Mouse (Mus musculus) monocyte, adult 2 months (primary cell): ENCODE data around the gene Mcu.

Experiments used
- DNase-seq, 2 experiments: peaks; one replicate each; pipeline ENCODE4 v3.0.0; 2022; ENCODE audit warnings: low spot score in 2 of 2, low read depth in 1 of 2

Gene Mcu

GRCm38 (mm10) chr10:59538767-59539532, 77.5 kb downstream of the Mcu start:
- no peak for DNase-seq

DNA sequence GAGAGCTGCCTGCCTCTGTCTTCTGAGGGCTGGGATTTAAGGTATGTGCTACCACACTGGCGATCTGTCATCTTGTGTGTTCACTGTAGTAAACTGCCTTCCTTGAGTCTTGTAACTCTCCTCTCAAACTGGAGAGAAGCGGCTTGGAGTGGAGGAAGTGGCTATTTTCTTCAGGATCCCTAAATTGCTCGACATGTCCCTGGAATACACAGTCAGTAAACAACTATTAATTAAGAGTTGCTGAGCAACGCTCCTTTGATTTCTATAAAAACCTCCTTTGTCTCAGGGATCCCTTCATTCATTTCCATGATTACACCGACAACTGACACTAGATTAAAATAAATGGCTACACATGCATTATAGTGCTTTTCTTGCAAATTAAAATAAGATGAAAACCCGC, 78.4 kb downstream of the Mcu start:
- no peak for DNase-seq

DNA sequence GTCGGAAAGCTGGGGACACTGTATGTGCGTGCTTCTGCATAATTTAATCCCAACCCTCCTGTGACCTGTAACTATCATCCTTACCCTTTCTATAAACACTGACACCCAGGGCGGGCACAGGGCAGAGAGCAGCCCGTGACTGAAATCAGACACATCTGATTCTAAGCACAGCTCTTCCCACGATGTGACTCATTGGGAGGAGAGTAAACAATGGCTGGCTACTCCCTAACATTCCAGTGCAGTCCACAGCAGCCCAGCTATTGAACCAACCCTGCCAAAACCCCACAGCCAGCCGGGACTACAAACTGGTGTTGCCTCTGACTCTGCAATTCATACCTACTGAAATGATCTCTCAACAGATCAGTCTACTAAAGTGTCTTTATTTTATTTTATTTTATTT, 78.9 kb downstream of the Mcu start:
- no peak for DNase-seq

GRCm38 (mm10) chr10:59532256-59532655, 84.2 kb downstream of the Mcu start:
- DNase-seq: no peak

GRCm38 (mm10) chr10:59527819-59528218, 88.7 kb downstream of the Mcu start:
- DNase-seq: no peak

GRCm38 (mm10) chr10:59527311-59527710, 89.2 kb downstream of the Mcu start:
- DNase-seq: no peak

GRCm38 (mm10) chr10:59524675-59525074, 91.8 kb downstream of the Mcu start:
- no peak for DNase-seq

- DNase-seq: no peak
Measured at GRCm38 (mm10) chr10:59523826-59524331, 92.6 kb downstream of the Mcu start.

- DNase-seq: no peak
Measured at GRCm38 (mm10) chr10:59520701-59521100, 95.8 kb downstream of the Mcu start.

DNA sequence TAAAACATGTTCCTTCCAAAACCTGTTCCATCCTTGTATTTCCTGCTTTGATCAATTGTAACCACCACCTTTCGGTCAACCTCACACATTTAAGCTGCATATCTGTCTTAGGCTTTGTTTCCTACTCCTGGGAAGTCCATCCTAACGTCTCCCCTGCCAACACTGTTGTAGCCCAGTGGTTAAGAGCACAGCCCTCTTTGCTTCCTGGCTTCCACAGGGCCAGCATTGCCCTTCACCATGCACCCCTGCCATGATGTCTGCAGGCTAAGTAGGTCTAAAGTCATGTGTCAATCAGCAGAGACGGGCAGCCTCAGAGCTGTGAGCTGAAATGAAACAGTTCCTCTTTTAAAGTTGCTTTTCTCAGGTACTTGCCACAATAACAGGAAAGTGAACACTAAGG, 97.1 kb downstream of the Mcu start:
- no peak for DNase-seq

DNA sequence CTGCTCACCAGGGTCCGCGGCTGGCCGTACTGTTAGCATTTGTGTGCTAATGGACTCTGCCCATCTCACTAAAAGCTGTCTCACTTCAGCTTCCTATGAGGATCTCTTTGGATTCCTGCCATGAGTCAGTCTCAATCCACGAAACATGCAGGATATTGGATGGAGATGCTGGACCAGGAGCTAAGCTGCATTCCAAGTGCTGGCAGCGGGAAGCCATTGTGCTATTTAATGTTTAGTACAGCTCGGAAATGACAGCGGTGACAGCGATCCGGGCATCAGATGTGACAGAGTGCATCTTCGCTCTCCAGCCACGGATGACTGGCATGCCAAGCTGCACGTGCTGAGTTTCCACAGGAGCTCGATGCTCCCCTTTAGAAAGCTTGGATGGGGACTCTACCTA, 99.3 kb downstream of the Mcu start:
- no peak for DNase-seq

GRCm38 (mm10) chr10:59514739-59515464, 101.6 kb downstream of the Mcu start:
- DNase-seq: no peak

DNA sequence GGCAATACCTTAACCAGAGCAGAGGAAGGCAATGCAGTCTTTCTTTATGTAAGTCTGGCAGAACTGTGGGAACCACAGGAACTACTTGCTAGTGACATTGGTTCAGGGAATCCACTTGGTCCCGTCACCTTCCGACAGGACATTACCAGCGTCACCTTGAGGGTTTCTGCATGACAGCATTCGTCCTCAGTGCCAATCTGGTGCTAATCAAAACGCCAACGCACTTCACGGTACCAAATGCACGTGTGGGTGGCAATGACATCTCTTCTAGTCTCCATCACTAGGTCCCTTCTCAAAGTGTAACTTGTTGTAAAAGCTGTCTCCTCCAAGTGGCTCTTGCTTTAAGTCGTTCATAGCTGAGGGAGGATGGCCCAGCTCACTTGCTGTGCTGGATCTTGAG, 104.3 kb downstream of the Mcu start:
- no peak for DNase-seq

DNA sequence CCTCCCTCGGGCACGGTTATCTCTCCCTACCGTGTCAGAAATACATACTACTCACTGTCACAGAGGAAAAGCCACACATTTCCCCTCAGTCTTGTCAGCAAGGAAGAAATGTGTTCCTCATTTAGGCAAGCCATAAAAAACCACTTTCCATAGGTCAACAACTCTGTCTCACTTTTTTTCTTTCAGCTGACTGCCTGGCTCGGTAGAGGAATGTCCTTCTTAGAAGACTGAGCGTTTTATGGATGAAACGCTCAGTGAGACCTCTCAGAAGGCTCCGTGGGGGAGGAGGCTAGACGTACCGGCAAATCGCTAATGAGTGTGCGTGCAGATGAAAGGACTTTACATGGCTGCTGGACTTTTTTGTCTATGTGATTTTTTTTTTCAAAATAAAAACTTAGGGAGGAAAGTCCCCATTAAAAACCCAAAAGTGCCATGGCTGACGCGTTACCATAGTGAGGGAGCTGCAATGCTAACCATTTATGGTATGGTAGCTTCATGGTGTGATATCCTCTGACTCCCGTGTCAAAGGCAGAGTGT, 105.0 kb downstream of the Mcu start:
- DNase-seq: no peak

DNA sequence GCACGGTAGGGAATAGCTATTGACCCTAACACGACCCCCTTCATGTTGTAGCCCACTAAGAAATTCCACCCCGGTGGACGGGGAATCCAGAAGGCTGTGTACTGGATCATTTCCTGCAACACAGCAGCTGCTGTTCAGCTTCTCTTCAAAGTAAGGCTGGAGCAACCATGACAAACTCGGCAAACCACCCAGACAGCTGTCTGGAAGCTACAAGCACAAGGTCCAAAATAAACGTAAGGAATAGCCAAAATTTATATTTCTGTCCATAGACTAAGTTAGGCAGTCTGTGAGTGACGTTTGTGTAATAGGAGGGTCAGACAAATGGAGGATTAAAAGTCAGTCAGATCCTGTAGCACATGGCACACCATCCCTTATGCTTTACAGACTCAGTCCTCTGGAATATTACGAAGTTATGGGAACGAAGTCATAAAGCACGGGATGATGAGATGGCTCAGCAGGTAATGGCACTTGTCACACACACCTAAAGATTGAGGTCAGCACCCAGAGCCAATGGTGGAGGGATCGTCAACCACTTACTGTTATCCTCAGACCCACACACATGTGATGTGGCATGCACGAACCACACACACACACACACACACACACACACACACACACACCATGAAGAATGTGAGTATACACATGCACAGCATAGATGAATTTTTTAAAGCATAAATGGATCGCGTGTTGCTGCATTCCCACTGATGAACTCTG, 105.6 kb downstream of the Mcu start:
- no peak for DNase-seq

DNA sequence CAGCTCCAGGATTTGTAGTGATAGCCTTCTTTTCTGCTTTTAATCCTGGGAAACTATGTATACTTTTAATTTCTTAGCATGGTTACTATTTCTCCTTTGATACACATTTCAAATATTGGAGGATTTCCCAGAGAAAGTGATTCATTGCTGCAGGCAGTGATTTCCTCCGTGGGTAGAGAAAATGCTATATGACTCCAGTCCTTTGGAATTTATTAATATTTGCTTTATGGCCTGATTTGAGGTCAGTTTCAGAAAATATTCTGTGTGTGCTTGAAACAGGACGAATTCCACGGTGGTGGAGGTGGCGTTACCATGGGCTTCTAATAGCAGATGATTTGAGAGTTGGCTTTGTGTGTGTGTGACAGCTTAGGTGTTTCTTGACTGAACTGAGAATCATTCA, 107.3 kb downstream of the Mcu start:
- DNase-seq: no peak

DNA sequence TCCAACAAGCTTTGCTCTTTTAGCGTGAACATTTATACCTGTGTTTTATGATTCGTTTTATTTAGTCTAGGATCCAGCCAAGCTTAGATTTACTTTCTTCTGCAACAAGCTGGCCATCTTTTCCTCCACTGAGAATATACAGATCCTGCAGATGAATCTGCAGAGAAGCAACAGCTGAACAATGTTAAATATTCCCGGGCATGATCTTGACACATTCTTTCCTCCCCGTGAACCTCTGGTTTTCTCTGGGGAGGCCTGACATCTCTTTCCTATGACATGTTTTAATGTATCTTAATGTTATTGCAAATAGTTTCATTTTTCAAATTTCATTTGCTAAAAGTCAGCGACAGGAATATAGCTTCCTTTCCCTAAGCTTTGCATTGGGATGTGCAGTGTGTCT, 109.8 kb downstream of the Mcu start:
- no peak for DNase-seq

GRCm38 (mm10) chr10:59504291-59504690, 112.2 kb downstream of the Mcu start:
- DNase-seq: no peak

GRCm38 (mm10) chr10:59503433-59504210, 112.9 kb downstream of the Mcu start:
- no peak for DNase-seq

DNA sequence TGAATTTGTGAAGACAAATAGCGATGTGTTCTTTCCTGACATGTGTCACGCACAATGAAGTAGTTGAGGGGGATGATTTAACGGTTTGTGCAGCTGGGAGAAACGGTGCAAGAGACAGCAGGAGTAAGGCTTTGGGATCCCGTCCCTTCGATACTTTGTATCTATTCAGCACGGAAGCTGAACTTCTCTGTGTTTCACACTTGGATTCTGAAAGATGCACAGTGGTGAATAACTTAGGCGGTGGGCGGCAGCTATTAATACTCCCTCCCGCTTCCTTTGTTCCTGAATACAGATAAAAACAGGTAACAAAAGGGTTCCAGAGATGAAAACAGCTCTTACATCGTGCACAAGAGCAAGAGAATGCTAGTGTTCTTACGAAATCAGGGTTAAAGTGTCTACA, 114.1 kb downstream of the Mcu start:
- DNase-seq: no peak

- DNase-seq: no peak
Measured at GRCm38 (mm10) chr10:59501761-59502160, 114.7 kb downstream of the Mcu start.
